Mouse (Mus musculus): ENCODE measurements at regions not wholly inside any gene's neighbourhood (a gene's known extent, or its start where the extent isn't known, plus 50 kb on each side); places are given as distances from the start of the nearest gene placed in this dataset.

DNA sequence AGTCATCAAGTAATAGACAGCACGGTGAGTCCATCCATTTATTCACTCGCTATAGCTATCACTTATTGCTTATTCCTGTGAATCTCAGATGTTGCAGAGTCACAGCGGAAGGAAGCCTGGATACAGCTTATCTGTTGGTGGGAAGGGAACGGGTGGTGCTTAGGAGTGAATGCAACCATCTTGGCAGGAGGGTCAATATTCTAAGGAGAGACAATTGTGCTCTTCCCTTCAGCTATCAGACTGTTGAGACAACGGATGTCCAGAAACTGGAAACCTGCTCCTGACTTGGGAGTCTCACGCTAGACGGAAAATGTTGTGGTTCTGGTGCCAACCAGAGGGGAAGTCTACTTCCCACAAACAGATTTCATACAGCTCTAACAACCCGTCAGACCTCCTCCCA, 103.7 kb upstream of the Kit start:
- CTCF ChIA-PET, result no interaction called here

DNA sequence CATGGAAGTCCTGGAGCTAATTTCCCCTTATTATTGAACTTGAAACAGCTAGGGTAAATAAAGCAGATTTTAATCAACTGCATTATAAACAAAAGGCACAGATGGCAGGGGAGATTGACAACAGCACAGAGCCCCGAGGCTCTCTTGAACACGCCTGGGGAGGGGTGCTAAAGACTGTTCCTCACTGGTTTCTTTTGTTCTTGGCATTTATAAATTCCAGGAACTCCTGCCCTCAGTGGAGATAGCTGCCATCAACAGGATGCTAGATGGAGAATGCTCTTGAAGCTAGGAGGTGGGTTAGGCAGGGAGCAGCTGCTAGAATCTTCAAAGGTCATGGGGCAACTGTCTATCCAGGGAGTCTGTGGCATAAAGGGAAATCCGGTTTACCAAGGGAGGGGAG, 102.2 kb upstream of the Kit start:
- CTCF ChIA-PET, result no interaction called here

DNA sequence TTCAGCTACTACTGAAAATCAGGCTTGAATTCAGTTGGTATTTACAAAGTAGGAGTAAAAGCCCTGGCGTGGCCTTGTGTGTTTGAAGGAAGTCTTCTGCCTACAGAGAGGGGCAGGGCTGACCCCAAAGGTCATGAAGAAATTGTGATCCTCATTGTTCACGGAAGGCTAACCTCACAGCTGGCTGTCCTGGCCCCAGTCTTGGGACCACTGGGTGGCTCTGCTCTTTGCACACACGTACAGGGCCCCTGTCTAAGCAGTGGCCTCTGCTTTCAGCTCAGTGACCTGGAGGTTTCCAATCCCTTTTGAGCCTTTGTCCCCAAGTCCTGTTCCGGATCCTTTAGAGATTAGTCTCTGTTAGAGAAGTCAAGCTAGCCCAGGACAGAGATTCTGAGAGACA, 99.3 kb upstream of the Kit start:
- CTCF ChIA-PET, result no interaction called here

- CTCF ChIA-PET, result no interaction called here
These were observed 96.2 kb upstream of the Kit start for GRCm38 (mm10) chr5:75478499-75478898.

DNA sequence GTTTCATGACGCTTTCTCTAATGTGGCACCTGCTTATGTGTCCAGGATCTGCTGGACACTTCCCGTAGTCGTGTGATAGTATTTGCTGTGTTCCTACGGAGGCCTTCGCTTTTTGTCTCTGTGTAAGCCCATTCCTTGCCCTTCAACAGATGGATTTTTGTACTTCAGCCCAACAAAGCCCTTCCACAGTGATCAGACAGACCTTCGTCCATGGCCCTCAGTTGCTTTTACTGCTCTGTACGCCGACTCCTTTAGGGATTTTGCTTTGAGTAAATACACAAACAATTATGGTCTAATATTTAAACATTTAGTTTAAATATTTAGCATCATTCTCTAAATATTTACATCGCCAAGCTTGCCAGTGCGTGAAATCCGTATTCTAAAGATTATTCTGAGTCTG, 95.6 kb upstream of the Kit start:
- CTCF ChIA-PET, result no interaction called here

DNA sequence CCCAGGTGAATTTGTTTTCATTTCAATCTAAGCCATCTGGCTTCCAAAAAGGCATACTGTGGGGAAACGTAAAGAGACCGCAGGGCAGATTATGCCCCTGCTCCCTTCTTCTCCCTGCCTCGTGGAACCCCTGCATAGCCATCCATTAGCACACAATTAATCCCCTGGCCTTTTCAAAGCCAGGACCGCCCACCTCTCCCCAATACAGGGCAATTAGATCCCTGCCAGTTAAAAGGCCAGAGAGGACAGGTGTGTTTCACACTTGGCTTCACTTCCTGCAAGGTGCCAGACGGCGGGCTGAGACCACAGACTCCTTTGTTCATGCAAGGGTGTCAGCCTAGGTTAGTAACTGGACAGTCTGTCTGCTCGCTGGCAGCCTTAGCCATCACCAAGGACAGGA, 93.1 kb upstream of the Kit start:
- CTCF ChIA-PET, result no interaction called here

DNA sequence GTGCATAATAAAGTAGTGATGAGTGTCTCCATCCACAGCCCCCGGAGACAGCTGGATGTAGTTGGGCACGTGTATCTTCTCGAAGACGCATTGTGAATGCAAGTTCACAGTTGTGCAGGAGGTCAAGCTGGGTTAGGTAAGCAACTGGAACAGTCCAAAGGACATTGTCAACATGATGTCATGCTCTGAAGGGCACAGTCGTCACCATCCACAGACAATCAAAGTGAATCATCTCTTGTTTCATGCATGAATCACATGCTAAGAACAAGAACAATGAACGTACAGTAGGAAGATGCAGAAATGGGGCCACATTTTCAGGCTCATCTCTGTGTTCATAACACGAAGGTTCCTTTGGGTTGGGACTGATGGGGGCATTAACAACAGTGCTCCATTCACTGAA, 90.4 kb upstream of the Kit start:
- CTCF ChIA-PET, result no interaction called here

DNA sequence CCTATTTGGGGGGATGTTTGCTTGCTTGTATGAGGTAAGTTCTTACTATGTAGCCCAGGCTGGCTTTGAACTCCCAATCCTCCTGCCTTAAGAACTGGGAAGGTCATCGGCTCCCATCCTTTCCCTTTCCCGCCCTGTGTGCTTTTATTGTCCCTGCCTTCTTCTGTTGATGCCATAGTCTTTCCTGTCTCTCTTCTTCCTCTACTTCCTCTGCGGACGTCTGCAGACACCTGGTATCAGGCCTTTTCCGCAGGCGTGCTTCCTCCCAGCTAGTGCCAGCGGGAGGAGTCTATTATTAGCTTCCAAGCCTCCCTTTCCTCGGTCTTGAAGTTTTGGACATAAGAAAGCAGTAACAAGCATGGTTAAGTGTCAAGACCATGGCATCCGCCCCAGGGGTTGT, 83.9 kb upstream of the Kit start:
- CTCF ChIA-PET, result no interaction called here

- CTCF ChIA-PET, result no interaction called here
These were observed 80.6 kb upstream of the Kit start for GRCm38 (mm10) chr5:75494143-75494542.

- CTCF ChIA-PET, result no interaction called here
These were observed 75.7 kb upstream of the Kit start for GRCm38 (mm10) chr5:75499053-75499452.

- CTCF ChIA-PET, result no interaction called here
These were observed 75.0 kb upstream of the Kit start for GRCm38 (mm10) chr5:75499695-75500094.

- CTCF ChIA-PET, result no interaction called here
These were observed 73.9 kb upstream of the Kit start for GRCm38 (mm10) chr5:75500654-75501416.

DNA sequence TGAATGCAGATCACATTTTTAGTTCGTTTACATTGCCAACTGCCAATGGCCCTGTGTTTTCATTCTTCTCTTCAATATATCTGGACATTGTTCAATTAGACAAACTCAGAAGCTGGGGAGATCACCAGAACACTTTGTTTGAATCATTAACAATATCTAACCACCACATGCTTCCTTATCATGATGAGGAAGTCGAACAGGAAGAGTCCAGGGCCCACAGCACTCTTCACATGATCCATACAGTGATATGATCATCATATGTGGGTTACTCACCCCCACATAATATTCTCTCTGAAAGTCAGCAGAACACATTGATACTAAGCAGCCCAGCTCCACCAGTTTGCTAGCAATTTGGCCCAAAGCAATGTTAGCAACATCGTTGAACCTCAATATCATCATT, 71.0 kb upstream of the Kit start:
- CTCF ChIA-PET, result no interaction called here

GRCm38 (mm10) chr5:75512521-75513422, 61.9 kb upstream of the Kit start:
- CTCF ChIA-PET, result interaction anchor here (0.7 kb wide), 1 partner anchor 33 kb away, joined by 3 read pairs; no protein-coding TSS in a partner anchor

- CTCF ChIA-PET, result no interaction called here
These were observed 56.5 kb upstream of the Kit start for GRCm38 (mm10) chr5:75518213-75518612.

GRCm38 (mm10) chr5:75523041-75523678, 51.6 kb upstream of the Kit start:
- CTCF ChIA-PET, result no interaction called here
